Mouse (Mus musculus) ES-E14 (cell line): Measurements from ENCODE around the gene Gucy2e.

Experiments used
- HCFC1 ChIP-seq: IDR thresholded peaks from 2 replicates; pipeline ENCODE4 v1.6.1; 2012; ENCODE audit warnings: low read length, inconsistent platforms, borderline replicate concordance; ENCODE audit not compliant: insufficient read depth
- ZC3H11A ChIP-seq: IDR thresholded peaks from 2 replicates; pipeline ENCODE4 v1.6.1; 2012; ENCODE audit warnings: low read depth, mild to moderate bottlenecking, inconsistent platforms, low read length, borderline replicate concordance

DNA sequence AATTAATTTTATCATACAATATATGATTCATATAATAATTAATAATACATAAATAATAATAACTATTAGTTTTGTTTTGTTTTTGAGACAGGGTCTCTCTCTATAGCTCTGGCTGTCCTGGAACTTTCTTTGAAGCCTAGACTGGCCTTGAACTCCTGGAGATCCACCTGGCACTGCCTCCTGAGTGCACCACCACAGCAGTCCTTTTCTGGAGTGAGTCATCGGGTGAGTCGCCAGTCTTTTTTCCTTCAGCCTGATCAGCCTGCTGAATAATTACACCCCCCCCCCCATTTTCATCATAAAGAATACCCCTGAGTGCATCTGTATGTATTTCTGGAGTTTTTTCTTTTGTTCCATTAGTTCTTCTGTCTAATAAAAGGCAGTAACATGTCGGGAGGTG, 12.3 kb upstream of the Gucy2e start:
- TF ChIP-seq ZC3H11A (no peak), HCFC1 (no peak)
